12 mouse cellular contexts compared by ENCODE assay signal in the genomic region with DNA sequence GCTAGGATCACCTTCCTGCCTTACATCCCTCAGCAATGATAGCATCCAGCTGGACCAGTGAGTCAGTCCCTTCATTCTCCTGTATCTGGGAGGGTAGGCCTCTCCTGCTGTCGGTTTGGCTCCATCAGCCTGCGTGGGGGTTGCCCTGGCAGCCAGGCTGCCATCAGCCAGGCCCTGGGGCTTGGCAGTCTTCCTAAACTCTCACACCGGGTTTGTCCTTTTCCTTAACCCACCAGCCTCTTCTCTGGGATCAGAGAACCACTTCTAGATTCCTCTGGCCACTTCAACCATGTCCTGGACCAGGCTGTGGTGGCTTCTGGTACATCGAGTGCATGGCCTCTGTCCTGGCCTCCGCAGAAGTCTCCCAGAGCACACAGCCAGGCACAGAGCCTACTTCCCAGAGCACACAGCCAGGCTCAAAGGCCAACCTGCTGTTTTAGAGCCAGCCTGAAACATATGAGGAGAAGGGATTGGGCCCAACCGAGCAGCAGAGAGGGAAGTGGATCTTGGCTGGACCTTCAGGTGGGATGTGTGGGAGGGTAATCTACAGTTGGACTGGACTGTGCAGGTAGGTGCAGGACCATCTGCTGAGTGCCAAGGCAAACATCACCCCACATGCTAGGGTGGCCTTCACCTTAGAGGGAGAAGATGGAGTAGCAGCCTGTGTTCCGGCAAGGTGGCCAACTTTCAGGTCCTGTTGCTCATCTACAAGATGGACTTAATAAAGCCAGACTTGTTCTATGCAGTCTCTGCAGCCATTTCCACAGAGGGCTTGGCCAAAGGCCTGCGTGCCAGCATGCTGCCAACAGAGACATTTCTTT.
DNase-seq lines count a peak whose midpoint lies in the region; ATAC-seq lines count a peak whose summit lies in the region.
"Had no signal": no experiment of that assay in that cellular context is flagged by ENCODE, and none has a peak within 500 bp of the region (broad histone marks: within the 10 kb centered on the region; RNA-seq: fewer than 3 reads in every experiment).

No protein-coding gene starts in this region.

- 87% methylated on average over 8 of the region's 8 CpGs for WGBS in midbrain, embryonic 14.5 days
- 84% methylated on average over 8 of the region's 8 CpGs for WGBS in midbrain, embryonic 13.5 days

- ATAC-seq in midbrain, embryonic 14.5 days (ENCODE audit: low FRiP score, low TSS enrichment): no peak
- no peak for ATAC-seq in midbrain, embryonic 13.5 days
- ATAC-seq: CD4-positive, CD25-positive, alpha-beta regulatory T cell, adult 4 months had no signal

- no peak overlapping the region for H3K27ac ChIP-seq in midbrain, embryonic 14.5 days (replicated peaks; ENCODE audit: low read depth, low read length)
- no peak overlapping the region for H3K27ac ChIP-seq in midbrain, embryonic 13.5 days
- H3K27ac ChIP-seq: macrophage had no signal

- H3K36me3 ChIP-seq in midbrain, embryonic 14.5 days (ENCODE audit: control insufficient read depth, insufficient read depth, low read length): no peaks in the 10 kb centered on the region
- H3K36me3 ChIP-seq in midbrain, embryonic 13.5 days: no peaks in the 10 kb centered on the region

- H3K4me1 ChIP-seq in midbrain, embryonic 14.5 days (ENCODE audit: control insufficient read depth, insufficient read depth, low read length): peaks cover 4% of the 10 kb centered on the region
- H3K4me1 ChIP-seq in midbrain, embryonic 13.5 days (replicated peaks): peaks cover 13% of the 10 kb centered on the region

- intact Hi-C loops in heart, postnatal 10 days (cut with DNase I): loop anchor here (5.0 kb wide), 1 partner anchor 63 kb away; no protein-coding TSS in a partner anchor
- intact Hi-C loops in heart, postnatal 36 days (cut with DNase I): no loop called here

- H3K27me3 ChIP-seq in midbrain, embryonic 14.5 days (ENCODE audit: control insufficient read depth, insufficient read depth, low read length): peaks cover 6% of the 10 kb centered on the region
- peaks cover 42% of the 10 kb centered on the region for H3K27me3 ChIP-seq in midbrain, embryonic 13.5 days

- H3K4me2 ChIP-seq in midbrain, embryonic 14.5 days (ENCODE audit: low read length): no peak overlapping the region
- H3K4me2 ChIP-seq in midbrain, embryonic 13.5 days (replicated peaks): no peak overlapping the region

- peak; percentile 10 to 19 for DNase-seq in heart, postnatal 10 days
- no peak for DNase-seq in heart, postnatal 36 days
- peak; percentile 35 for DNase-seq in midbrain, embryonic 14.5 days
- peak; percentile 95 to 96 for DNase-seq in cerebellum, postnatal 10 days
- peak; percentile 58 for DNase-seq in layer of hippocampus, postnatal 10 days (ENCODE audit: low spot score in 2 of 2)
- DNase-seq in embryo, embryonic 10 days (ENCODE audit: low spot score): no peak
- DNase-seq in adrenal gland, adult 8-10 months: no peak
- DNase-seq: thymus, postnatal 14 days had no signal

- no peak overlapping the region for H3K9ac ChIP-seq in midbrain, embryonic 14.5 days (replicated peaks; ENCODE audit: low read length)
- H3K9ac ChIP-seq in midbrain, embryonic 13.5 days (replicated peaks): no peak overlapping the region

- peaks cover 9% of the 10 kb centered on the region for H3K9me3 ChIP-seq in midbrain, embryonic 14.5 days (ENCODE audit: control insufficient read depth, low read length)
- H3K9me3 ChIP-seq in midbrain, embryonic 13.5 days: peaks cover 4% of the 10 kb centered on the region; the same call in 1 of the 2 replicates

- no peak overlapping the region for H3K4me3 ChIP-seq in midbrain, embryonic 14.5 days (replicated peaks; ENCODE audit: low read depth, low read length)
- no peak overlapping the region for H3K4me3 ChIP-seq in midbrain, embryonic 13.5 days (replicated peaks)
- H3K4me3 ChIP-seq: erythroblast, embryonic 14.5 days had no signal

Comparison
In these comparisons a context has a peak if more than half of its experiments do, and no peak if none do; other contexts are left out.
1. DNase-seq: peak in heart, postnatal 10 days (2 of 2), midbrain, embryonic 14.5 days (single experiment), cerebellum, postnatal 10 days (2 of 2) and layer of hippocampus, postnatal 10 days (2 of 2); none in heart, postnatal 36 days (0 of 2), embryo, embryonic 10 days (single experiment) and adrenal gland, adult 8-10 months (single experiment).